Mouse (Mus musculus) stomach, postnatal 0 days (tissue): ENCODE data around the gene Ang2. TPM values are rescaled to one million over a fixed set of nuclear protein-coding genes. Genes with fewer than 3 reads are reported as not detected.

Experiments
- ATAC-seq: fragments of 200-750 bp; cut with Nextera tagmentation; 2 replicates; pipeline ENCODE4 v1.8.0; 2017; ENCODE audit not compliant: low FRiP score, low TSS enrichment
- DNase-seq: peaks from one replicate; pipeline ENCODE4 v3.0.0-alpha.2; 2016; ENCODE audit warnings: low spot score
- H3K27ac ChIP-seq: fragments of 300-500 bp; sonication (generic); replicated peaks from 2 replicates; pipeline ENCODE4 v1.5.1; 2014; ENCODE audit warnings: mild to moderate bottlenecking, control low read depth
- H3K27me3 ChIP-seq: fragments of 300-500 bp; sonication (generic); 2 replicates; pipeline ENCODE4 v1.6.1; 2014; ENCODE audit warnings: low read length; ENCODE audit not compliant: control insufficient read depth, insufficient read depth
- H3K36me3 ChIP-seq: fragments of 300-500 bp; sonication (generic); 2 replicates; pipeline ENCODE4 v1.6.1; 2014; ENCODE audit warnings: low read length, mixed read lengths; ENCODE audit not compliant: control insufficient read depth, insufficient read depth
- H3K4me1 ChIP-seq: fragments of 300-500 bp; sonication (generic); replicated peaks from 2 replicates; pipeline ENCODE4 v1.6.1; 2014; ENCODE audit warnings: antibody characterized with exemption; ENCODE audit not compliant: control insufficient read depth, insufficient read depth
- H3K4me2 ChIP-seq: fragments of 300-500 bp; sonication (generic); replicated peaks from 2 replicates; pipeline ENCODE4 v1.6.1; 2014; ENCODE audit warnings: low read depth, mild to moderate bottlenecking, control low read depth, moderate library complexity
- H3K4me3 ChIP-seq: fragments of 300-500 bp; sonication (generic); 2 replicates; pipeline ENCODE4 v1.5.1; 2014; ENCODE audit warnings: low read depth, low read length, control low read depth
- H3K9ac ChIP-seq: fragments of 300-500 bp; sonication (generic); 2 replicates; pipeline ENCODE4 v1.6.1; 2014; ENCODE audit warnings: mild to moderate bottlenecking, low read length, control low read depth, mixed read lengths
- H3K9me3 ChIP-seq: fragments of 300-500 bp; sonication (generic); 2 replicates; pipeline ENCODE4 v1.6.1; 2016; ENCODE audit warnings: low read length; ENCODE audit not compliant: control insufficient read depth
- CTCF ChIP-seq: IDR thresholded peaks from 2 replicates; pipeline ENCODE4 v1.5.1; 2016; ENCODE audit warnings: antibody characterized with exemption, low read depth, mild to moderate bottlenecking, moderate library complexity
- EP300 ChIP-seq: optimal IDR thresholded peaks from 2 replicates; pipeline ENCODE3; 2016; ENCODE audit warnings: antibody characterized with exemption
- whole genome bisulfite sequencing: fragments of 180-500 bp; shearing (Covaris S2); extraction: QIAGEN DNeasy Blood & Tissue Kit; methylation state at CpG from one replicate; pipeline ENCODE4 v1.1.7; 2014; 5-methylcytosine and 5-hydroxymethylcytosine counted together
- polyA plus RNA-seq: library from polyadenylated mRNA; unstranded; fragments of >200 nt; fragmentation: Nextera tagmentation; extraction: Ambion mirVana; gene quantifications from 2 replicates; pipeline ENCODE4 v1.2.1, GENCODE M21; 2015

Gene Ang2
- polyA plus RNA-seq, 1 experiment from 2014 or later: 0.46 TPM

GRCm38 (mm10) chr14:51156736-51157068 lies 42.2 kb downstream of the Ang2 start:
- TF ChIP-seq CTCF: no peak
- TF ChIP-seq EP300: no peak
- H3K4me1 ChIP-seq: no peaks in the 10 kb centered on the region
- ATAC-seq (no peak), DNase-seq (no peak)
- H3K4me2 ChIP-seq: no peak overlapping the region
- no peaks in the 10 kb centered on the region for H3K36me3 ChIP-seq
- no peak overlapping the region for H3K9ac ChIP-seq
- H3K27ac ChIP-seq: no peak overlapping the region
- no peak overlapping the region for H3K4me3 ChIP-seq
- 48% methylated on average over 4 of the region's 4 CpGs for WGBS
- H3K27me3 ChIP-seq: no peaks in the 10 kb centered on the region
- H3K9me3 ChIP-seq: no peaks in the 10 kb centered on the region

- Histone ChIP-seq H3K4me1 (no peaks in the 10 kb centered on the region), H3K27ac (no peak overlapping the region), H3K9me3 (no peaks in the 10 kb centered on the region), H3K4me3 (no peak overlapping the region), H3K27me3 (no peaks in the 10 kb centered on the region), H3K9ac (no peak overlapping the region), H3K36me3 (no peaks in the 10 kb centered on the region), H3K4me2 (no peak overlapping the region)
- TF ChIP-seq CTCF: no peak
- TF ChIP-seq EP300: no peak
- ATAC-seq (no peak), DNase-seq (no peak)
- WGBS: 83% methylated on average over 5 of the region's 5 CpGs
Measured at GRCm38 (mm10) chr14:51156056-51156735, 42.8 kb downstream of the Ang2 start.

- DNase-seq: no peak
- TF ChIP-seq EP300 (no peak), CTCF (no peak)
- Histone ChIP-seq H3K4me3 (no peak overlapping the region), H3K4me1 (no peaks in the 10 kb centered on the region), H3K27ac (no peak overlapping the region), H3K4me2 (no peak overlapping the region), H3K9ac (no peak overlapping the region), H3K36me3 (no peaks in the 10 kb centered on the region), H3K27me3 (no peaks in the 10 kb centered on the region), H3K9me3 (no peaks in the 10 kb centered on the region)
- ATAC-seq: no peak
- WGBS: 57% methylated on average over 5 of the region's 5 CpGs
Measured at GRCm38 (mm10) chr14:51152249-51152870, 46.6 kb downstream of the Ang2 start.

- 75% methylated on average over 3 of the region's 3 CpGs for WGBS
- Histone ChIP-seq H3K9me3 (no peaks in the 10 kb centered on the region), H3K4me3 (no peak overlapping the region)
Measured at GRCm38 (mm10) chr14:51150206-51150831, 48.6 kb downstream of the Ang2 start.

GRCm38 (mm10) chr14:51149164-51149563 lies 49.8 kb downstream of the Ang2 start:
- 50% methylated on average over 5 of the region's 5 CpGs for WGBS
- no peak overlapping the region for H3K27ac ChIP-seq
- no peak for ATAC-seq
- no peaks in the 10 kb centered on the region for H3K9me3 ChIP-seq
- TF ChIP-seq CTCF: no peak
- no peak for TF ChIP-seq EP300
- no peak overlapping the region for H3K9ac ChIP-seq
- no peak overlapping the region for H3K4me3 ChIP-seq
- no peaks in the 10 kb centered on the region for H3K27me3 ChIP-seq
- no peaks in the 10 kb centered on the region for H3K36me3 ChIP-seq
- DNase-seq: no peak
- H3K4me2 ChIP-seq: no peak overlapping the region
- no peaks in the 10 kb centered on the region for H3K4me1 ChIP-seq

More at GRCm38 (mm10) chr14:51150206-51150831, 48.6 kb downstream of the Ang2 start:
- DNase-seq (no peak), ATAC-seq (no peak)
- Histone ChIP-seq H3K9ac (no peak overlapping the region), H3K4me1 (no peaks in the 10 kb centered on the region), H3K36me3 (no peaks in the 10 kb centered on the region), H3K4me2 (no peak overlapping the region), H3K27me3 (no peaks in the 10 kb centered on the region), H3K27ac (no peak overlapping the region)
- TF ChIP-seq CTCF (no peak), EP300 (no peak)

GRCm38 (mm10) chr14:51148006-51148405 lies 50.9 kb downstream of the Ang2 start:
- TF ChIP-seq CTCF (no peak), EP300 (no peak)
- H3K9ac ChIP-seq: no peak overlapping the region
- peak overlapping the region; percentile 24 for H3K27ac ChIP-seq
- H3K4me3 ChIP-seq: no peak overlapping the region
- H3K9me3 ChIP-seq: no peaks in the 10 kb centered on the region
- ATAC-seq: no peak
- H3K27me3 ChIP-seq: no peaks in the 10 kb centered on the region
- no peaks in the 10 kb centered on the region for H3K4me1 ChIP-seq
- DNase-seq: no peak
- H3K4me2 ChIP-seq: no peak overlapping the region
- WGBS: 54% methylated on average over 3 of the region's 3 CpGs
- H3K36me3 ChIP-seq: no peaks in the 10 kb centered on the region
